Mouse (Mus musculus): Measurements from ENCODE around the gene Ildr2.

DNA sequence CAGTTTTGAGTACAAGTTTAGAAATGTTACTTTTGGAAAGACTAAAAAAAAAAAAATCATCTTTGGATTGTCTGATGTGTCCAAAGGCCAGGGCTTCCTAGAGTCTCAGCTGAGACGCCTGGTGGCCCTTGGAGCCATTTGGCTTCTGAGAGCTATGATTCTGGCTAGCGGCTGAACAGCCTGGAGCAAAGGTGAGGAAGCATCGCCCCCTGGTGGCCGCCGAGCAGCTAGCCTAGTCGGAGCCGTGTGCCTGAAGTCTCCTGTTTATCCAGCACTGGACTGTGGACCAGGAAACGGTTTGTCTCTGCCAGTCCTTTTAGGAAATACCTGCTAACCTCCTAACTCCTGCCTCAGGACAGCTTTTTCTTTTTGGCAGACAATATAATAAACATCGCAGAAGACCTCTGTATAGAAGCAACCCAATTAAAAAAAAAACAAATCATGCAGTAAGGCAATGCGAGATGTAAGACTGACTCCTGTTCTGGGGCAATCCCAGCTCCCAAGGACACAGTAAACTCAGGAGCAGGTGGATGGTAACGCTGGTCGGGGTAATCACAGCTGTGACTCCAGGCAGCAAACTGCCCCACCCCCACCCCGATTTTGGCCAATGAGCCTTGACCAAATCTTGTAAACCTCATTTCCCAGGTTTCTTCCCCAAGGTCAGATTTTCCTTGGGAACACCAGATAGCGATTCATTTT is 106.4 kb downstream of the Ildr2 start:
- TF ChIP-seq CTCF (conservative IDR thresholded peaks at IDR 0.05; ENCODE audit: low read length) (peak; percentile 16; the same call in 1 of the 2 replicates), POU5F1 (IDR thresholded peaks at IDR 0.05; ENCODE audit: borderline replicate concordance, low read length) (no peak), NANOG (IDR thresholded peaks at IDR 0.05; ENCODE audit: borderline replicate concordance, low read length) (no peak)

Data from E14TG2a.4 (cell line).